Mouse (Mus musculus) cerebellum, adult 9-11 months (tissue): Measurements from ENCODE around the gene Mt3.

Source experiments
- DNase-seq: peaks from one replicate; pipeline ENCODE4 v3.0.0; 2022

Gene Mt3

GRCm38 (mm10) chr8:94187290-94188002 is 35.0 kb downstream of the Mt3 start:
- DNase-seq: no peak

GRCm38 (mm10) chr8:94189275-94190031 is 37.0 kb downstream of the Mt3 start:
- peak; percentile 57 for DNase-seq

- no peak for DNase-seq
Observed at GRCm38 (mm10) chr8:94191101-94191691, 38.8 kb downstream of the Mt3 start.

GRCm38 (mm10) chr8:94192926-94193325 is 40.5 kb downstream of the Mt3 start:
- no peak for DNase-seq

- DNase-seq: no peak
Observed at GRCm38 (mm10) chr8:94194591-94195223, 42.3 kb downstream of the Mt3 start.

DNA sequence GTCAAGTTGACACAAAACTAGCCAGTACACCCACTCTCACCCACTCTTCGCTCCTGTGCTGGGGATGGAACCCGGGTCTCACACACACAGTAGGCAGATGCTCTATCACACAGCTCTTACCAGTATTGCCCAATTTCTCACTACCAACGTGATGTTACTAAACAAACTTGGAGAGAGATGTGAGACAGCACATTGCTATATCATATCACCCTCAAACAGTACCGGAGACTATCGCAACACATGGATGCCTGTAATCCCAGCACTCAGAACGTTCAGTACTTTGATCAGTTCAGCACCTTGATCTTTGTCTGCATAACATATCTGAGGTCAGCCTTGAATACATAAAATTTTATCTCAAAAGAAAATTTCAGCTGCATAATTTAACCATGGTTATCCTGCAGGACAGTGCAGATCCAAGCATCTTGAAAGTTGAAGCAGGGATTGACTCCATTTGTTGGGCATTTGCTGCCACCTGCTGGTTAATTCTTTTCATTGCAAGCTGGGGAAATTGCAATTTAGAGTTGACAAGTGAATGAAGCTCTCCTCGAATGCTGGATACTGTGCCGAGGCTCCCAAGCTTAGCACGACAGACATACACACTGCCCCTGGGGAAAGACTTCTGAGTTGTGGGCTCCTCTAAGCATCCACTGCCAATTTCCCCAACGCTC is 46.9 kb downstream of the Mt3 start:
- peak; percentile 51 for DNase-seq
